Mouse (Mus musculus) bone marrow macrophage, adult 2 months (primary cell): Measurements from ENCODE around the gene Mprip.

Source experiments
- CTCF ChIP-seq: IDR thresholded peaks from 2 replicates; pipeline ENCODE4 v1.5.1; 2012; ENCODE audit warnings: low read depth, mild to moderate bottlenecking, low read length, moderate library complexity
- POLR2A ChIP-seq: IDR thresholded peaks from 2 replicates; pipeline ENCODE4 v1.6.1; 2012; ENCODE audit warnings: mild to moderate bottlenecking, low read depth, low read length, borderline replicate concordance

GRCm38 (mm10) chr11:59754504-59754903 is 93.4 kb downstream of the Mprip start:
- TF ChIP-seq POLR2A, result no peak
- no peak for TF ChIP-seq CTCF
